Mouse (Mus musculus) lung, adult 2 months (tissue): ENCODE measurements around the gene Fam131c. TPM values are rescaled to one million over a fixed set of nuclear protein-coding genes. Genes with fewer than 3 reads are reported as not detected.

Experiments used
- DNase-seq: peaks from one replicate; pipeline ENCODE4 v3.0.0; 2022
- H3K4me1 ChIP-seq: fragments of 200-500 bp; 2 replicates; pipeline ENCODE4 v1.6.1; 2011; ENCODE audit warnings: low read length; ENCODE audit not compliant: control insufficient read depth, insufficient read depth
- H3K4me3 ChIP-seq: fragments of 200-500 bp; replicated peaks from 2 replicates; pipeline ENCODE3; 2011; ENCODE audit warnings: low read depth, mild to moderate bottlenecking, control low read depth, low read length; ENCODE audit errors: extremely low read depth
- CTCF ChIP-seq: fragments of 200-500 bp; IDR thresholded peaks from 2 replicates; pipeline ENCODE4 v1.5.1; 2011; ENCODE audit warnings: mild to moderate bottlenecking, low read length, control low read depth; ENCODE audit not compliant: insufficient read depth
- POLR2A ChIP-seq: fragments of 200-500 bp; IDR thresholded peaks from 2 replicates; pipeline ENCODE4 v1.6.1; 2011; ENCODE audit warnings: low read depth, mild to moderate bottlenecking, control low read depth, low read length, borderline replicate concordance; ENCODE audit errors: extremely low read depth
- WGBS: fragments of 180-500 bp; shearing (Covaris S2); methylation state at CpG from one replicate; pipeline ENCODE4 v1.1.7; 2018; 5-methylcytosine and 5-hydroxymethylcytosine counted together
- polyA plus RNA-seq: library from polyadenylated mRNA; depleted of rRNA; stranded (reverse); fragments of >200 nt; gene quantifications from 2 replicates; pipeline ENCODE4 v1.2.3, GENCODE M21; 2012

Gene Fam131c
- polyA plus RNA-seq, 1 experiment, result 2.1 TPM

DNA sequence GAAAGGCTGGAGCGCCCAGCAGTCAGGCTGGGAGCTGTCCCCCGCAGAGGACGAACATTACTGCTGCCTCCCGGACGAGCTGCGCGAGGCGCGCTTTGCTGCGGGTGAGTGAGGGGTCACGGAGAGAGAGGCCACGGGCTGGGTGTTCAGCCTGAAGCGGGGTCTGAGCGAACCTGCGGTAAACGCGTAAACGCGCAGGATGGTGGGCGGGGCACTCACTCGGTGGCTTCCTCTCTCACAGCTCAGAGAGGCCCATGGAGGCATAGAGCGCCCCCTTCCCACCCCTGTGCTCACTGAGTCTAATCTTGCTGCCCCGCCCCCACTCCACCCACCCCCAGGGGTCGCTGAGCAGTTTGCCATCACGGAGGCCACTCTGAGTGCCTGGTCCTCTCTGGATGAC lies 14.4 kb downstream of the Fam131c start:
- H3K4me3 ChIP-seq, result no peak overlapping the region
- TF ChIP-seq POLR2A, result no peak
- no peak for TF ChIP-seq CTCF
- no peak for DNase-seq
- peaks cover 4% of the 10 kb centered on the region; the same call in 1 of the 2 replicates for H3K4me1 ChIP-seq
- 5% methylated on average over 24 of the region's 25 CpGs for WGBS

DNA sequence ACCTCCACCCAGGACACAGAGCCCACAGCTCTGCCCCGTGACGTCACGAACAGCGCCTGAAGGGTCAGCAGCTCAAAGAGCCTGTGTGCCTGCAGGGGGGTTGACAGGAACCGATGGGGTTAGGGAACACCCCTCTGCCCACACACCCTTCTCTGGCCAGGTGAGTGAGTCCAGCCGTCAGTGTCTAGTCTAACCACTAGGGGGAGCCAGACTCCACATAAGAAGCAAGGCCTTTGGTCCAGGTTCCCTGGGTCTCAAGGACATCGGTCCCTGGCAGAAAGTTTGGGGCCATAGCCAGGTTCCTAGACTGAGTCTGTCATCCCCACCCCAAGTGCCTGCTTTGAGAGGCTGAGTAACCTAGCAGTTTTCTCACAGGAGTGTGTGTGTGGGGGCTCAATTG lies 17.3 kb downstream of the Fam131c start:
- DNase-seq, result peak; percentile 39

DNA sequence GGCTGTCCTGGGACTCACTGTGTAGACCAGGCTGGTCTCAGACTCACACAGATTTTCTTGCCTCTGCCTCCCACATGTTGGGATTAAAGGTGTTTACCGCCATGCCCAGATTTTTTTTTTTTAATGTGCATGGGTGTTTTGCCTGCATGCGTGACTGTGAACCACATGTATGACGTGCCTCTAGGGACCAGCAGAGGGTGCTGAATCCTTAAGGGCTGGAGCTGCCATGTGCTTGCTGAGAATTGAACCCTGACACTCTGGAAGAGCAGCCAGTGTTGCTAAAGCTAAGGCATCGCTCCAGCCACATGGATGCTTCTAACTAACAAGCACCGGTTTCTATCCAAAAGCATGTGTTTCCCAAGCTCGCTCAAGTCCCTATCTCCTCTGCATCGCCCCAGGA lies 18.1 kb downstream of the Fam131c start:
- H3K4me1 ChIP-seq, result peaks cover 4% of the 10 kb centered on the region; the same call in 1 of the 2 replicates
- no peak overlapping the region for H3K4me3 ChIP-seq
- WGBS, result 70% methylated on average over 7 of the region's 7 CpGs
- TF ChIP-seq POLR2A, result no peak
- no peak for TF ChIP-seq CTCF
- no peak for DNase-seq

More for the DNA sequence above, 17.3 kb downstream of the Fam131c start:
- 0% methylated on average over 7 of the region's 7 CpGs for WGBS
- no peak for TF ChIP-seq POLR2A
- peak; percentile 91 for TF ChIP-seq CTCF
- Histone ChIP-seq H3K4me3 (no peak overlapping the region), H3K4me1 (peaks cover 4% of the 10 kb centered on the region; the same call in 1 of the 2 replicates)

DNA sequence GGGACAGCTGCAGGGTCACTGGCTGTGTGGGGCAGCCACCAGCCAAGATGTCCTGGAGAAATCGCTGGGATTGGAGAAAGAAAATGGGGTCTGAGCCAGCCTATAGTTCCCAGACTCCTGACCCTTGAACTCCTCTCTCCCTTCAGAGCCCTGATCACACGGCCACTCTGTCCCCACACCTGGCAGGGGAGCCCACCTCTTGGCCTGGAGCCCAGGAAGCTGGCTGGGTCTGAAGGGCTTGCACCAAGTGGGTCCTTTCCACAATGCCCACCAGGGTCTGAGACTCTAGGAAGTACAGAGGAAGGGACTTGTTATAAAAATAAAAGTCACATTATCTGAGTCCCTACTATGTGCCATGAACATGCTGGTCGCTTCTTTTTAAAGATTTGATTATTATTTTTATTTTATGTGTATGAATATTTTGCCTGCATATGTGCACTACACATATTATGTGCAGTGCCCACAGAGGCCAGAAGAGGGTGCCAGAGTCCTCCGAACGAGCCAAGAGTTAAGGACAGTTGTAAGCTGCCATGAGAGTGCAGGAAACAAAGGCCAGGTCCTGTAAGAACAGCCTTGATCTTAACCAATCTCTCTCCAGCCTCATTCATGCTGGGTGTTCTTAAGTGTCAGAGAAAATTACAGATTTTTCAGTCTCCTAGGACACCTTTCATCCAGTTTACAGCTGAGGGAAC lies 19.2 kb downstream of the Fam131c start:
- H3K4me1 ChIP-seq, result peaks cover 2% of the 10 kb centered on the region; the same call in 1 of the 2 replicates
- peak; percentile 83 for TF ChIP-seq CTCF
- TF ChIP-seq POLR2A, result no peak
- WGBS, result 16% methylated on average over 5 of the region's 5 CpGs
- no peak overlapping the region for H3K4me3 ChIP-seq
- DNase-seq, result peak; percentile 72

DNA sequence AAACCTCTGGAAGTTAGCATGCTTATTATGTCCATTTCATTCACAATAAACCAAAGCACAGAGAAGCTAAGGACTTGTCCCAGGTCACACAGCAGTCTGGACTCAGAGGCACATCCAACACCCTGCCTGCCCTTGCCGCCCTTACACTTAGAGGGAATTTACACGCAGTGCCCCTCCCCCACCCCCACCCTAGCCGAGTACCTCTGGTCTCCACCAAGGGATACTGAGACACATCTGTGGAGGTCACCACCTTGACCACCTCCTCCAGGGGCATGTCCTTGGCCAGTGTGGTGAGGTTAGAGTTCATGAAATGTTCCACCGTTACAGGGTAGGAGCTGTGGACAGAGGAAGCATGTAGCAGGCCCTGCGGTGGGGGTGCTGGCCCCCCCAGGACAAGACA lies 19.9 kb downstream of the Fam131c start:
- Histone ChIP-seq H3K4me1 (no peaks in the 10 kb centered on the region), H3K4me3 (no peak overlapping the region)
- no peak for TF ChIP-seq CTCF
- TF ChIP-seq POLR2A, result no peak
- DNase-seq, result no peak
- WGBS, result 71% methylated on average over 5 of the region's 5 CpGs

DNA sequence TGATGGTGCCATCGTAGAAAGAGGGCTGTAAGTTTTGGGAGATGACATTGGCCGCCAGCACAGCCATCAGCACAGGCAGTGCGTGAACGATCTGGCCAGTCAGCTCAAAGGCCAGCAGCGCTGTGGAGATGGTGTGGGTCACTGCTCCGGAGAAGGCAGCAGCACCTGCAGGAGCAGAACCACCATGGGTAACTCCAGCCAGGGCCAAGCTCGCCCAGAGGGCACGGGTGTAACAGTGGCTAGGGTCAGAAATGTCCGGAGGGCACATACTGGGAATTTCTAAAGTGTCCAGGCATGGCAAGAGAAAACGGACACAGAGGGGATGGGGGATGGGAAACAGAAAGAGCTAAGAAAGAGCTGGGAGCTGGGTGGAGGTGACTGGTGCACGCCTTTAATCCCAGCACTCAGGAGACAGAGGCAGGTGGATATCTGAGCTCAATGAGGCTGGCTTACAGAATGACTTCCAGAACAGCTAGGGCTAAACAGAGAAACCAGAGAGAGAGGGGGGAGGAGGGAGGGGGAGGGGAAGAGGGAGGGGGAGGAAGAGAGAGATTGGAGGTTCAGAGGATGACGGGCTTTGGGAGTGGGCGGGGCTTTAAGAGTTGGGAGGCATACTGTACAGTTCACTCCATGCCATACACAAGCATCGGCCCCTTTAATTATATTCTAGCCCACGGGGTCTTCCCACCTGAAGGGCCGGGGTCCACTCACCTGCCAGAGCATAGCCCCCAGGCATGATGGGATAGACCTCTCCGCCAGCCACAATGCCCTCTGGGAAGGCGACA lies 21.5 kb downstream of the Fam131c start:
- TF ChIP-seq POLR2A (no peak), CTCF (no peak)
- WGBS, result 71% methylated on average over 18 of the region's 18 CpGs
- no peak for DNase-seq
- no peaks in the 10 kb centered on the region for H3K4me1 ChIP-seq
- no peak overlapping the region for H3K4me3 ChIP-seq

DNA sequence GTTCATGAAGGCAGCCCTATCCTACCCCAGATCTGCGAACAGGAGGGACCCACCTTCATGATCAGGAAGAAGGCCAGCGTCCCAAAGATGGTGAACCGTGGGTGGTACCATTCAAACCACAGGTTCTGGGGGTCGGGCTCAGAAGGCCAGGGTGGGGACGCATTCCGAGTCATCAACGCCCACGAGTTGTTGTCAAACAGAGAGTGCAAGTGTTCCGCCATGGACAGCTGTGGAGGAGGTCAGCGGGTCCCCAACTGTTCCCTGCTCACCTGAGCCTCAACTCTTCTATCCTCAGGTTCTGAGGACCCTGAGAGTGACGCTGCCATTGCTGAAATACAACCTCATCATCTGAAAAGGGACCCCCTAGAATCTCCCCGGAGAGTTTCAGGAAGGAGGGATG lies 23.3 kb downstream of the Fam131c start:
- H3K4me3 ChIP-seq, result no peak overlapping the region
- H3K4me1 ChIP-seq, result no peaks in the 10 kb centered on the region
- TF ChIP-seq POLR2A (no peak), CTCF (no peak)
- DNase-seq, result no peak
- WGBS, result 72% methylated on average over 12 of the region's 12 CpGs

DNA sequence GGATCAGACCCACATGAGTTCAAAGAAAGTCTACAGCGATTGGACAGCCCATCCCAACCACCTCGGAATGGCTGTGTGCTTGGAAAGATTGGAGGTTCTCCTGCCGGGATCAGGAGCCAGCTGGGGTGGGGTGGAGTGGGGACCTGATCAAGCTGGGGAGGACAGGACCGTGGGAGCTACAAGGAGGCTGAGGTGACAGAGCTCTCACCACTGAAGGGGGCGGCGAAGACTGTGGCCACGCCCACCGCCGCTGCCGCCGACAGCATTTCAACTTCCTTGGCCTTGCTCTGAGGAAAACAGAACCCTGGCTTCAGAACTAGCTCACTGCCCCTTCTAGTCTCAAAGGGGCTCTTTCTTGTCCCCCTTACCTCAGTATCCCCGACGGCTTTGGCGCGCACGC lies 26.7 kb downstream of the Fam131c start:
- Histone ChIP-seq H3K4me1 (no peaks in the 10 kb centered on the region), H3K4me3 (no peak overlapping the region)
- WGBS, result 20% methylated on average over 16 of the region's 16 CpGs
- no peak for DNase-seq
- no peak for TF ChIP-seq CTCF
- TF ChIP-seq POLR2A, result no peak

DNA sequence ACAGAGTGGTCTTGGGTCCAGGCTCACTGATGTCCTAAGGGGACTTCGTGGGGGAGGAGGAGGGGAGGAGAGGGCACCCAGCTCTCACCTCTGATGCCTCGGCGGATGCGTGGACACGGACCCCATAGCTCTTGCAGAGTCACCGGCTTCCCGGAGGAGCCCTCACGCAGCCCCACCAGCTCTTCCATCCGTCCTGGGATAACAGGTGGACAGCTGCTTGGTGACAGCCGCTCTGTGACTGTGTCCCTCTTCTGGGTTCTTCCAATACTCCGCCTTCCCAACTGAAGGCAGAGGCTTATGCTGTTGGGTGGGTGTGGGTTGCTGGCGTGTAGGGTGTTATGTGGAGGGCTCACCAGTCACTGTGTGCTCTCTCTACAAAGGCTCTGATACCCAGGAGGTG lies 29.8 kb downstream of the Fam131c start:
- WGBS, result 68% methylated on average over 12 of the region's 12 CpGs
- TF ChIP-seq POLR2A (no peak), CTCF (no peak)
- H3K4me1 ChIP-seq, result no peaks in the 10 kb centered on the region

More for the DNA sequence above, 29.8 kb downstream of the Fam131c start:
- no peak for DNase-seq
- H3K4me3 ChIP-seq, result no peak overlapping the region
